Mouse (Mus musculus) spleen, adult 2 months (tissue): Measurements from ENCODE around the gene Zfp692. TPM values are rescaled to one million over a fixed set of nuclear protein-coding genes. Genes with fewer than 3 reads are reported as not detected.
A peak's percentile ranks its signal among the peaks of the same experiment; 100 is the strongest.
"Not testable (repeated sequence)": the region's sequence is repeated elsewhere in the genome, so short reads cannot be mapped to it uniquely, and the experiment has no call there.

Source experiments
- DNase-seq, 2 experiments: peaks; one replicate each; pipeline versions ENCODE4 v3.0.0 to v3.0.0-alpha.2; 2012 to 2021; ENCODE audit warnings: low spot score in 2 of 2, low read depth in 1 of 2
- H3K27ac ChIP-seq: fragments of 200-500 bp; 2 replicates; pipeline ENCODE4 v1.5.1; 2012; ENCODE audit warnings: low read length, inconsistent platforms; ENCODE audit not compliant: insufficient read depth
- H3K27me3 ChIP-seq: fragments of 200-500 bp; 2 replicates; pipeline ENCODE4 v1.6.1; 2012; ENCODE audit warnings: mild to moderate bottlenecking, moderate library complexity, low read length, inconsistent platforms; ENCODE audit not compliant: control insufficient read depth, insufficient read depth
- H3K36me3 ChIP-seq: fragments of 200-500 bp; 2 replicates; pipeline ENCODE4 v1.6.1; 2012; ENCODE audit warnings: mild to moderate bottlenecking, low read length, inconsistent platforms; ENCODE audit not compliant: control insufficient read depth, insufficient read depth
- H3K4me1 ChIP-seq: fragments of 200-500 bp; 2 replicates; pipeline ENCODE4 v1.6.1; 2011; ENCODE audit warnings: inconsistent platforms; ENCODE audit not compliant: control insufficient read depth, insufficient read depth, insufficient read length
- H3K4me3 ChIP-seq: fragments of 200-500 bp; 2 replicates; pipeline ENCODE4 v1.5.1; 2011; ENCODE audit warnings: mild to moderate bottlenecking, inconsistent platforms; ENCODE audit not compliant: insufficient read depth, insufficient read length; ENCODE audit errors: extremely low read depth
- CTCF ChIP-seq: fragments of 200-500 bp; IDR thresholded peaks from 2 replicates; pipeline ENCODE4 v1.5.1; 2011; ENCODE audit warnings: mild to moderate bottlenecking, inconsistent platforms; ENCODE audit not compliant: insufficient read depth, insufficient read length, insufficient replicate concordance; ENCODE audit errors: extremely low read depth
- POLR2A ChIP-seq: fragments of 200-500 bp; IDR thresholded peaks from 2 replicates; pipeline ENCODE4 v1.6.1; 2011; ENCODE audit warnings: low read depth, low read length, inconsistent platforms
- WGBS: fragments of 180-500 bp; shearing (Covaris S2); methylation state at CpG from one replicate; pipeline ENCODE4 v1.1.7; 2018; 5-methylcytosine and 5-hydroxymethylcytosine counted together
- polyA plus RNA-seq: library from polyadenylated mRNA; depleted of rRNA; stranded (reverse); fragments of >200 nt; gene quantifications from 2 replicates; pipeline ENCODE4 v1.2.3, GENCODE M21; 2012

The Zfp692 gene
- polyA plus RNA-seq, 1 experiment: 17.6 TPM

- Histone ChIP-seq H3K4me3 (no peak overlapping the region), H3K36me3 (no peaks in the 10 kb centered on the region), H3K27me3 (no peaks in the 10 kb centered on the region; the same call in 1 of the 2 replicates), H3K27ac (no peak overlapping the region), H3K4me1 (peaks cover 2% of the 10 kb centered on the region; the same call in 1 of the 2 replicates)
- DNase-seq: no peak
- 65% methylated on average over 4 of the region's 4 CpGs for WGBS
- TF ChIP-seq CTCF (no peak), POLR2A (no peak)
Measured at GRCm38 (mm10) chr11:58292791-58293190, 14.1 kb upstream of the Zfp692 start.

- 61% methylated on average over 6 of the region's 6 CpGs for WGBS
- DNase-seq: no peak
- Histone ChIP-seq H3K36me3 (no peaks in the 10 kb centered on the region), H3K27me3 (no peaks in the 10 kb centered on the region), H3K27ac (no peak overlapping the region), H3K4me3 (no peak overlapping the region), H3K4me1 (no peaks in the 10 kb centered on the region)
- no peak for TF ChIP-seq POLR2A
- no peak for TF ChIP-seq CTCF
Measured at GRCm38 (mm10) chr11:58297396-58297795, 9.5 kb upstream of the Zfp692 start.

- no peaks in the 10 kb centered on the region for H3K36me3 ChIP-seq
- no peak overlapping the region for H3K27ac ChIP-seq
- WGBS: 20% methylated on average over 13 of the region's 13 CpGs
- no peak overlapping the region for H3K4me3 ChIP-seq
- TF ChIP-seq POLR2A: no peak
- peak; percentile 29; the same call in 1 of the 2 replicates for TF ChIP-seq CTCF
- peak in 1 of 2 experiments; percentile 26 for DNase-seq
- H3K27me3 ChIP-seq: no peaks in the 10 kb centered on the region
- H3K4me1 ChIP-seq: no peaks in the 10 kb centered on the region; the same call in 1 of the 2 replicates
Measured at GRCm38 (mm10) chr11:58301057-58301456, 5.8 kb upstream of the Zfp692 start.

GRCm38 (mm10) chr11:58301837-58302754 is 4.8 kb upstream of the Zfp692 start:
- peak; percentile 89 to 93 for DNase-seq
- no peaks in the 10 kb centered on the region; the same call in 1 of the 2 replicates for H3K4me1 ChIP-seq
- WGBS: under 1% methylated on average over 36 of the region's 36 CpGs
- H3K27ac ChIP-seq: peak overlapping the region; percentile 77
- TF ChIP-seq CTCF (peak; percentile 71; the same call in 1 of the 2 replicates), POLR2A (no peak)
- H3K4me3 ChIP-seq: peak overlapping the region; percentile 68
- H3K36me3 ChIP-seq: no peaks in the 10 kb centered on the region
- no peaks in the 10 kb centered on the region for H3K27me3 ChIP-seq

GRCm38 (mm10) chr11:58302774-58303445 is 4.0 kb upstream of the Zfp692 start:
- 3% methylated on average over 26 of the region's 26 CpGs for WGBS
- TF ChIP-seq POLR2A (no peak), CTCF (no peak)
- Histone ChIP-seq H3K27ac (peak overlapping the region; percentile 77), H3K4me1 (no peaks in the 10 kb centered on the region; the same call in 1 of the 2 replicates), H3K4me3 (peak overlapping the region; percentile 68), H3K27me3 (no peaks in the 10 kb centered on the region), H3K36me3 (no peaks in the 10 kb centered on the region)
- no peak for DNase-seq

GRCm38 (mm10) chr11:58303594-58303993 is 3.3 kb upstream of the Zfp692 start:
- Histone ChIP-seq H3K4me1 (no peaks in the 10 kb centered on the region; the same call in 1 of the 2 replicates), H3K4me3 (no peak overlapping the region), H3K27ac (no peak overlapping the region), H3K27me3 (no peaks in the 10 kb centered on the region), H3K36me3 (no peaks in the 10 kb centered on the region)
- no peak for DNase-seq
- no peak for TF ChIP-seq POLR2A
- TF ChIP-seq CTCF: no peak
- WGBS: 63% methylated on average over 7 of the region's 7 CpGs

GRCm38 (mm10) chr11:58305299-58305698 is 1.6 kb upstream of the Zfp692 start:
- WGBS: 94% methylated on average over 8 of the region's 8 CpGs
- H3K27me3 ChIP-seq, H3K4me3 ChIP-seq, H3K27ac ChIP-seq, H3K4me1 ChIP-seq, H3K36me3 ChIP-seq, DNase-seq: not testable (repeated sequence)
